ENCODE assay signal across 19 mouse cellular contexts in the genomic region with DNA sequence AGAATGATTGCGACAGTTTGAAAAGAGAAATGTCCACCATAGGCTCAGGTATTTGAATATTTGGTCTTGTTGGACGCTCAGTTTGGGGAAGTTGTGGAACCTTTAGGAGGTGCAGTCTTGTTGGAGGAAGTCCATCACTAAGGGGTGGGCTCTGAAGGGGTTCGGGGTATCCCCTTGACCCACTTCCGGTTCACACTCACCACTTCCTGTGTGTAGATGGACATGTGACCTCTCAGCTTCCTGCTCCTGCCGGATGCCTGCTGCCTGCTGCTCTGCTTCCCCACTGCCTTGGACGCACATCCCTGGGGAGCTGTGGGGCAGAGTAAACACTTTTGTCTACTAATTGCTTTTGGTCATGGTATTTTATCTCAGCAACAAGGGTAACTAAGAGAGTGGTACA. TPM values are rescaled to one million over a fixed set of nuclear protein-coding genes. Genes with fewer than 3 reads are reported as not detected.
DNase-seq lines count a peak whose midpoint lies in the region; ATAC-seq and TF ChIP-seq lines count a peak whose summit lies in the region.
"Had no signal": no experiment of that assay in that cellular context is flagged by ENCODE, and none has a peak within 500 bp of the region (broad histone marks: within the 10 kb centered on the region; RNA-seq: fewer than 3 reads in every experiment).

No protein-coding gene starts in this region.

- no peak for TF ChIP-seq EP300 in lung, postnatal 0 days (IDR thresholded peaks at IDR 0.05)

- H3K9ac ChIP-seq in lung, postnatal 0 days (replicated peaks; ENCODE audit: low read depth), result no peak overlapping the region
- H3K9ac ChIP-seq in forebrain, embryonic 14.5 days (ENCODE audit: low read length), result no peak overlapping the region
- H3K9ac ChIP-seq: heart, embryonic 15.5 days; hindbrain, embryonic 13.5 days; neural tube, embryonic 12.5 days had no signal

- H3K27ac ChIP-seq in lung, postnatal 0 days (ENCODE audit: low read length), result no peak overlapping the region
- H3K27ac ChIP-seq in forebrain, embryonic 14.5 days (ENCODE audit: low read depth, low read length), result no peak overlapping the region
- H3K27ac ChIP-seq in midbrain, embryonic 10.5 days (replicated peaks), result no peak overlapping the region
- H3K27ac ChIP-seq: heart, embryonic 15.5 days; hindbrain, embryonic 13.5 days; neural tube, embryonic 12.5 days had no signal

- H3K36me3 ChIP-seq in lung, postnatal 0 days (ENCODE audit: insufficient read depth, low read length), result no peaks in the 10 kb centered on the region
- no peaks in the 10 kb centered on the region for H3K36me3 ChIP-seq in forebrain, embryonic 14.5 days (ENCODE audit: control insufficient read depth, insufficient read depth, low read length)
- H3K36me3 ChIP-seq in midbrain, embryonic 10.5 days, result no peaks in the 10 kb centered on the region
- H3K36me3 ChIP-seq: heart, embryonic 15.5 days; hindbrain, embryonic 13.5 days; neural tube, embryonic 12.5 days had no signal

- peak; percentile 7 for DNase-seq in lung, postnatal 0 days (ENCODE audit: low spot score)
- no peak for DNase-seq in lung, postnatal 25 days (ENCODE audit: low spot score)
- DNase-seq in forebrain, embryonic 14.5 days (ENCODE audit: low spot score), result no peak
- no peak for DNase-seq in midbrain, embryonic 10.5 days (ENCODE audit: low spot score)
- DNase-seq in left cerebral cortex, adult 9 months (ENCODE audit: low spot score in 2 of 2), result no peak
- DNase-seq: cerebellum, postnatal 36 days; heart, adult 11 months; kidney, adult 18-20 months; kidney, postnatal 4 days; lung, postnatal 4 days; retina, postnatal 1 day had no signal

- H3K27me3 ChIP-seq in lung, postnatal 0 days (replicated peaks; ENCODE audit: insufficient read depth, low read length), result no peaks in the 10 kb centered on the region
- H3K27me3 ChIP-seq in forebrain, embryonic 14.5 days (replicated peaks; ENCODE audit: control insufficient read depth, insufficient read depth, low read length), result no peaks in the 10 kb centered on the region
- H3K27me3 ChIP-seq in midbrain, embryonic 10.5 days (ENCODE audit: low read depth, poor library complexity, severe bottlenecking), result no peaks in the 10 kb centered on the region
- H3K27me3 ChIP-seq: heart, embryonic 15.5 days; hindbrain, embryonic 13.5 days; neural tube, embryonic 12.5 days; Patski had no signal

- H3K4me1 ChIP-seq in lung, postnatal 0 days (ENCODE audit: insufficient read depth, low read depth, low read length), result no peaks in the 10 kb centered on the region
- H3K4me1 ChIP-seq in forebrain, embryonic 14.5 days (ENCODE audit: control insufficient read depth, insufficient read depth, low read length), result no peaks in the 10 kb centered on the region
- H3K4me1 ChIP-seq in midbrain, embryonic 10.5 days, result peaks cover 4% of the 10 kb centered on the region; the same call in 1 of the 2 replicates
- H3K4me1 ChIP-seq: heart, embryonic 15.5 days; hindbrain, embryonic 13.5 days; neural tube, embryonic 12.5 days had no signal

- no peak for ATAC-seq in lung, postnatal 0 days
- ATAC-seq in CD4-positive, CD25-positive, alpha-beta regulatory T cell, adult 4 months, result peak; percentile 51
- ATAC-seq in granulocyte monocyte progenitor cell, adult 5-6 weeks (replicated peaks; ENCODE audit: poor library complexity, severe bottlenecking), result peak; percentile 100
- peak; percentile 66 for ATAC-seq in neutrophil, adult 5-6 weeks (ENCODE audit: extremely low read depth, insufficient number of reproducible peaks, low FRiP score, poor library complexity, severe bottlenecking)
- ATAC-seq in forebrain, embryonic 14.5 days, result no peak
- ATAC-seq: midbrain, embryonic 16.5 days; Patski had no signal

- H3K4me3 ChIP-seq in lung, postnatal 0 days (ENCODE audit: low read depth, low read length), result no peak overlapping the region
- no peak overlapping the region for H3K4me3 ChIP-seq in forebrain, embryonic 14.5 days (ENCODE audit: low read depth, low read length)
- no peak overlapping the region for H3K4me3 ChIP-seq in midbrain, embryonic 10.5 days
- H3K4me3 ChIP-seq: heart, embryonic 15.5 days; hindbrain, embryonic 13.5 days; neural tube, embryonic 12.5 days had no signal

- no peaks in the 10 kb centered on the region for H3K9me3 ChIP-seq in lung, postnatal 0 days (ENCODE audit: low read length)
- H3K9me3 ChIP-seq in forebrain, embryonic 14.5 days (replicated peaks; ENCODE audit: control insufficient read depth, low read length), result no peaks in the 10 kb centered on the region
- H3K9me3 ChIP-seq in midbrain, embryonic 10.5 days (replicated peaks), result peaks cover 7% of the 10 kb centered on the region; the same call in 1 of the 2 replicates
- H3K9me3 ChIP-seq: heart, embryonic 15.5 days; hindbrain, embryonic 13.5 days had no signal

- no peak for TF ChIP-seq CTCF in lung, postnatal 0 days (IDR thresholded peaks at IDR 0.05)

- 59% methylated on average over 6 of the region's 6 CpGs for WGBS in lung, postnatal 0 days
- WGBS in forebrain, embryonic 14.5 days, result 88% methylated on average over 6 of the region's 6 CpGs
- WGBS in midbrain, embryonic 10.5 days, result 77% methylated on average over 6 of the region's 6 CpGs

- no peak overlapping the region for H3K4me2 ChIP-seq in lung, postnatal 0 days (replicated peaks; ENCODE audit: low read depth, low read length)
- H3K4me2 ChIP-seq in forebrain, embryonic 14.5 days (ENCODE audit: low read length), result no peak overlapping the region
- H3K4me2 ChIP-seq: heart, embryonic 15.5 days; hindbrain, embryonic 13.5 days; neural tube, embryonic 12.5 days had no signal

RNA-seq across cellular contexts. Expression of a gene that starts 29.4 kb away (rescaled TPM):
- polyA plus RNA-seq in lung, postnatal 0 days (2015; fragmentation: Nextera tagmentation; extraction: Ambion mirVana), result 40.2 and 49.8 TPM in 2 replicates
- 10 to 100 TPM; 60.0 to 60.9 TPM for polyA plus RNA-seq in CD4-positive, CD25-positive, alpha-beta regulatory T cell, adult 4 months (2017; shearing (Covaris generic))
- total RNA-seq in granulocyte monocyte progenitor cell, adult 5-6 weeks (2014; fragmentation: Nextera tagmentation), result 43.2 and 54.1 TPM in 2 replicates
- total RNA-seq in granulocyte monocyte progenitor cell, adult 5-6 weeks (2017), result 12.9 and 19.2 TPM in 2 replicates
- 16.4 and 23.5 TPM in 2 replicates for total RNA-seq in neutrophil, adult 5-6 weeks (2017)
- 118 and 127 TPM in 2 replicates for polyA plus RNA-seq in forebrain, embryonic 14.5 days (2014; fragmentation: Nextera tagmentation; extraction: Ambion mirVana)
- 119 and 136 TPM in 2 replicates for polyA plus RNA-seq in midbrain, embryonic 10.5 days (2016; fragmentation: Nextera tagmentation; extraction: Ambion mirVana)

Comparison
In these comparisons a context has a peak if more than half of its experiments do, and no peak if none do; other contexts are left out.
1. ATAC-seq: peak in CD4-positive, CD25-positive, alpha-beta regulatory T cell, adult 4 months (single experiment), granulocyte monocyte progenitor cell, adult 5-6 weeks (single experiment) and neutrophil, adult 5-6 weeks (single experiment); none in lung, postnatal 0 days (single experiment) and forebrain, embryonic 14.5 days (single experiment).